Mouse (Mus musculus) embryonic facial prominence, embryonic 11.5 days (tissue): Measurements from ENCODE around the gene Vinac1. TPM values are rescaled to one million over a fixed set of nuclear protein-coding genes. Genes with fewer than 3 reads are reported as not detected.
A peak's percentile ranks its signal among the peaks of the same experiment; 100 is the strongest.

Source experiments
- ATAC-seq: fragments of 200-750 bp; cut with Nextera tagmentation; replicated peaks from 2 replicates; pipeline ENCODE4 v1.8.0; 2017; ENCODE audit warnings: low read depth; ENCODE audit not compliant: insufficient number of reproducible peaks, low FRiP score, low TSS enrichment
- DNase-seq: peaks from one replicate; pipeline ENCODE4 v3.0.0-alpha.2; 2015; ENCODE audit warnings: low spot score
- H3K27ac ChIP-seq: fragments of 300-500 bp; sonication (generic); replicated peaks from 2 replicates; pipeline ENCODE4 v1.5.1; 2014; ENCODE audit warnings: mild to moderate bottlenecking, low read depth, low read length, control low read depth
- H3K27me3 ChIP-seq: fragments of 300-500 bp; sonication (generic); 2 replicates; pipeline ENCODE4 v1.6.1; 2014; ENCODE audit warnings: mild to moderate bottlenecking, low read length, moderate library complexity, mixed read lengths; ENCODE audit not compliant: control insufficient read depth, insufficient read depth
- H3K36me3 ChIP-seq: fragments of 300-500 bp; sonication (generic); replicated peaks from 2 replicates; pipeline ENCODE4 v1.6.1; 2014; ENCODE audit warnings: low read depth, mild to moderate bottlenecking, low read length, moderate library complexity, mixed read lengths; ENCODE audit not compliant: control insufficient read depth, insufficient read depth
- H3K4me1 ChIP-seq: fragments of 300-500 bp; sonication (generic); 2 replicates; pipeline ENCODE4 v1.6.1; 2014; ENCODE audit warnings: low read length, mixed read lengths; ENCODE audit not compliant: control insufficient read depth, insufficient read depth
- H3K4me2 ChIP-seq: fragments of 300-500 bp; sonication (generic); 2 replicates; pipeline ENCODE4 v1.6.1; 2014; ENCODE audit warnings: low read depth, mild to moderate bottlenecking, control low read depth, low read length, moderate library complexity
- H3K4me3 ChIP-seq: fragments of 300-500 bp; sonication (generic); 2 replicates; pipeline ENCODE4 v1.5.1; 2014; ENCODE audit warnings: low read depth, low read length, control low read depth
- H3K9ac ChIP-seq: fragments of 300-500 bp; sonication (generic); replicated peaks from 2 replicates; pipeline ENCODE4 v1.6.1; 2014; ENCODE audit warnings: mild to moderate bottlenecking, control low read depth, low read length
- H3K9me3 ChIP-seq: fragments of 300-500 bp; sonication (generic); replicated peaks from 2 replicates; pipeline ENCODE4 v1.6.1; 2016; ENCODE audit warnings: mild to moderate bottlenecking, low read length, inconsistent platforms, mixed read lengths; ENCODE audit not compliant: control insufficient read depth
- WGBS: fragments of 180-500 bp; shearing (Covaris S2); extraction: QIAGEN DNeasy Blood & Tissue Kit; methylation state at CpG from one replicate; pipeline ENCODE4 v1.1.7; 2014; 5-methylcytosine and 5-hydroxymethylcytosine counted together
- polyA plus RNA-seq: library from polyadenylated mRNA; unstranded; fragments of >200 nt; fragmentation: Nextera tagmentation; extraction: Ambion mirVana; gene quantifications from 2 replicates; pipeline ENCODE4 v1.2.1, GENCODE M21; 2014

Gene Vinac1
- 0.20 TPM in 1 of 2 replicates, not detected in the other for polyA plus RNA-seq

DNA sequence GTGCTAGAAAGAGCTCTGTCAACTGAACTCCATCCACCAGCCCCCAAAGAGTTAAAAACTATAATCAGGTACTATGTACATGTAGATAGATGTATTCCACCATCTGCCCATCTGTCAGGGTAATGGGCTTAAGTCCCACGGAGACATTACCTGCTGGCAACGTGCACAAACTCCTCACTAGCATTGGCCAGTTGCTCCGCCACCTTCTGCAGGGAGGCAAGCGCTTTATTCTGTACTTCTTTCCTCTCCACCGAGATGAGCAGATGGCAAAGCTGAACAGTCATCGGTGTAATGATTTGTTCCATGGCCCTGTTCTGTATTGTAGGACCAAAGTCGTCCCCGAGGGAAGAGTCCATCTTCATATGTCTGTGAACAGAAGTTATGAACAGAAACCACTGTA lies at the start of gene Vinac1:
TSS of gene Vinac1 (minus strand) at position 362 of the 400 bp plus-strand sequence.
- DNase-seq (no peak), ATAC-seq (no peak)
- no peaks in the 10 kb centered on the region for H3K9me3 ChIP-seq
- 78% methylated on average over 8 of the region's 8 CpGs for whole genome bisulfite sequencing
- no peaks in the 10 kb centered on the region for H3K27me3 ChIP-seq
- H3K36me3 ChIP-seq: no peaks in the 10 kb centered on the region
- H3K4me3 ChIP-seq: no peak within 1 kb of the TSS
- no peaks in the 10 kb centered on the region for H3K4me1 ChIP-seq
- H3K9ac ChIP-seq: no peak within 1 kb of the TSS
- H3K27ac ChIP-seq: no peak within 1 kb of the TSS
- H3K4me2 ChIP-seq: no peak within 1 kb of the TSS

DNA sequence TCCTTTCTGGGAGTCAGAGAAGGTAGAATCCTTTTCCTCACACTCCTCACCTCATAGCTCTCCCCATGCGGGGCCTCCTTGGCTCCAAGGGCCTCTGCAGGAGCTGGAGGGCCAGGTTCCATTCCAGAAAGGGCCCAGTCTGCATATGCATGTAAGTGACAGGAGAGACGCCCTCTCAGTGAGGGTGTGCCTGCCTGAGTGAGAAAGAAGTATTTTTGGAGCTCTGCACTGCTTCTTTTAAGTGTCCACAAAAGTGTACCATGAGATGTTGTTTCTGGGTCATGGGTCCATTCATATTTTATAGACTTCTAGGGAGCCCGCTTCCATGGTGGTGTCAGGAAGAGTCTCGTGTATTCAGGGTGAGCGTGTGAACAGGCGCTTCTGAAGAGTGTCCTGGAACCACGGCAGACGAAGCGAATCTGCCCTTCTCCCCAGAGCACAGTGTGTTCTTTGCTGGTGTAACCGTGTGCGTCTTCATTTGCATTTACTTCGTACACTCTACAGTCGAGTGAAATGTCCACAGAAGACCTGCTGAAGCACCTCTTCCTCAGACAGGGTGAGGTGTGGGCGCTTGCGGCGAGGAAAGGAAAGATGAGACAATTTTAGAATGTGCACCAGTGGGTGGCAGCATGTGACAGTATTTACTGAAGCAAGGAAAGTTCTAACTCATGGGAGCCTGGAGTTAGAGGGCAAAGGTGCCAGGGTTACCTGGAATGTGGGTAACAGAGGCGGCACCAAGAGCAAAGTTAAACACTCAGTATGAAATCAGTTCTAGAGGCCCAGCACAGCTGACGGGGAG lies 46.2 kb upstream of the Vinac1 start:
- ATAC-seq (no peak), DNase-seq (no peak)
- H3K4me1 ChIP-seq: no peaks in the 10 kb centered on the region
- no peak overlapping the region for H3K4me3 ChIP-seq
- WGBS: 89% methylated on average over 18 of the region's 18 CpGs
- H3K4me2 ChIP-seq: no peak overlapping the region
- no peak overlapping the region for H3K9ac ChIP-seq
- H3K27me3 ChIP-seq: no peaks in the 10 kb centered on the region
- H3K9me3 ChIP-seq: no peaks in the 10 kb centered on the region
- peaks cover under 1% of the 10 kb centered on the region; the same call in 1 of the 2 replicates for H3K36me3 ChIP-seq
- no peak overlapping the region for H3K27ac ChIP-seq

DNA sequence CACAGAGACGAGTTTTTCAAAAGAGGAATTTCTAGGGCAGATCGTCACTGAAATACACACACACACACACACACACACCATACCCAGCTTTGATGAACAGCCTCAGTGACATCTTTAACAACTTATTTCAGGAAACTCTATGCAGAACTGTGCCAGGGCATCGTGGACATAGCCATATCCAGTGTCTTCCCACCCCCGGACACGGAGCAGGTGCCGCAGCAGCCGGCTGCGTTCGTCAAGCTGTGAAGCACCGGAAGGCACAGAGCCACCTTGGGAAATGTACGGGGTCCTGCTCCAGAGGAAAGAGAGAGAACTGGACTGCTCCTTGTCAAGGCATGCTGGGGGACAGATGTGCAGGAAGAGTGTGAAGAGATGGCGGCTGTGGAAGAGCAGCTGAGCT lies 44.8 kb upstream of the Vinac1 start:
- Histone ChIP-seq H3K4me1 (no peaks in the 10 kb centered on the region), H3K36me3 (peaks cover 3% of the 10 kb centered on the region), H3K9ac (no peak overlapping the region), H3K9me3 (no peaks in the 10 kb centered on the region), H3K4me2 (no peak overlapping the region), H3K4me3 (no peak overlapping the region), H3K27ac (no peak overlapping the region), H3K27me3 (no peaks in the 10 kb centered on the region)
- WGBS: 96% methylated on average over 12 of the region's 12 CpGs
- DNase-seq (no peak), ATAC-seq (no peak)

DNA sequence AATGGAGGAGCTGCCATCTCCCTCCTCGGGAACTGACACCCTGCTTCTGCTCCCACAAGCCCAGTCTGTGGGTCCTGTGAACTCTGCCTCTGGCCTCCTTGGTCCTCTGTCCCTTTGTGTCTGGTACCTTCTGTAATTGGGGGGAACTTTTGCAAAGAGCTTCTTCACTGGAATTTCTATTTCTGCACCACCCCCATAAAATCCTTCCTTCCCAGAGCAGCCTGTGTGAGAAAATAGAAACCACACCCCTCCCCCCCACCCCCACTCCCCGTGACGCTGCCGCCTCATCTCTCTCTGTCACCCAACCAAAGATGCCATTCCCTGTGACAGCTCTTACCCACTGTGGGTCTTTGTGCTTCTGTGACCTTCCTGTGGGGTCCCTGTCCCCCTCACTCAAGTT lies 42.4 kb upstream of the Vinac1 start:
- Histone ChIP-seq H3K9me3 (no peaks in the 10 kb centered on the region), H3K36me3 (peaks cover 3% of the 10 kb centered on the region), H3K4me1 (no peaks in the 10 kb centered on the region), H3K27ac (no peak overlapping the region), H3K4me2 (no peak overlapping the region), H3K27me3 (no peaks in the 10 kb centered on the region), H3K9ac (no peak overlapping the region), H3K4me3 (no peak overlapping the region)
- no peak for ATAC-seq
- 73% methylated on average over 4 of the region's 4 CpGs for WGBS
- no peak for DNase-seq

DNA sequence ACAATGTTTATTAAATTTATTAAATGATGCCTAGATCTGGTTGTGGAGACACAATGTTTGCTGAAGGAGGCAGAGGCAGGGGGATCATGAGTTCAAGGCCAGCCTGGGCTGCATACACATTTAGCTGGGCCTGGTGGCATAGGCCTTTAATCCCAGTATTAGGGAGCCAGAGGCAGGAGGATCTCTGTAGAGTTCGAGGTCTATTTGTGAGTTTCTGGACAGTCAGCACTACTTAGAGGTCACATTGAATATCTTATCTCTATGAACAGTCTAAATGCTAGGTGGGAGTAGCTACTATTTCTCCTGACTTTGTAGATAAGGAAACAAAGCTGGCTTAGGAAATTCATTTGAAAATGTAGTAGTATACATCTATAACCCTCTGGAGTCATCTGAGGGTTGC lies 39.5 kb upstream of the Vinac1 start:
- no peaks in the 10 kb centered on the region for H3K4me1 ChIP-seq
- H3K9me3 ChIP-seq: no peaks in the 10 kb centered on the region
- no peak overlapping the region for H3K27ac ChIP-seq
- H3K9ac ChIP-seq: no peak overlapping the region
- ATAC-seq (no peak), DNase-seq (no peak)
- 93% methylated on average over 1 of the region's 1 CpGs for WGBS
- H3K36me3 ChIP-seq: peaks cover 3% of the 10 kb centered on the region
- H3K27me3 ChIP-seq: no peaks in the 10 kb centered on the region
- no peak overlapping the region for H3K4me2 ChIP-seq
- H3K4me3 ChIP-seq: no peak overlapping the region

DNA sequence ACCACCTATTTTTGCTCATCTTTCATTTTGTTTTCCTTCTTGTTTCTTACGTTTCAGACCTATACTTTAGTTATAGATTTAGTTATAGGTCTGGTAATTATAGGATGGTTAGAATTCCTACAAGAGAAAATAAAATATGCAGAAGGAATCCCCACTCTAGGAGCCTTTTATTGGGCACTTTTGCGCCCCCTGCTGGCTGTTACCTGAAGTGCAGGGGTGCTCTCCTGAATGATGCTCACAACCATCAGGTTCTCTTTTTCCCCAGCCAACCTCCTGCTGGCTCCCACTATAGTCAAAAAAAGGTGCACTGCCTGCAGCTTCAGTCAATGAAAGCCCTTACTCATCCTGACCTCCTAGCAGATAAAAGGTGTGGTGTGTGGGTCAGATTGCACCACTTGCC lies 37.0 kb upstream of the Vinac1 start:
- no peaks in the 10 kb centered on the region for H3K4me1 ChIP-seq

DNA sequence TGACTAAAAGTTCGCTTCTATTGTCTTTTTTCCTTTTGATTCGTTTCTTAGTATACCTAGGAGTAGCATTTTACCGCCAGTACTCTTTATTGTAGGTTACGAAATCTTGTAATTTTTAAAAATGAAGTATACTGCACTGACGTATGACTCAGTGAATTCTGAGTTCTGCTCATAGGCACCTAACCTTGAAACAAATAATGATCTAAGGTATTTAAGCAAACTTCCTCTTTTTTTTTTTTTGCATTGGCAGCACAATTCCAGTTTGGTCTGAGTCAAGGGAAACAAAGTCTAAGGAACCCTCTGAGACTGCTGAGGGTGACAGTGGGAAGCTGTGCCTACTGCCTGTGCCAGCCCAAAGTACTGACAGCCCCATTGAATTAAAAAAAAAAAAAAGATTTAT lies 35.5 kb upstream of the Vinac1 start:
- no peaks in the 10 kb centered on the region for H3K4me1 ChIP-seq
- no peak overlapping the region for H3K9ac ChIP-seq
- no peak overlapping the region for H3K27ac ChIP-seq
- WGBS: 94% methylated on average over 5 of the region's 5 CpGs
- H3K9me3 ChIP-seq: no peaks in the 10 kb centered on the region
- DNase-seq (no peak), ATAC-seq (no peak)
- H3K27me3 ChIP-seq: no peaks in the 10 kb centered on the region
- no peak overlapping the region for H3K4me2 ChIP-seq
- no peaks in the 10 kb centered on the region; the same call in 1 of the 2 replicates for H3K36me3 ChIP-seq
- no peak overlapping the region for H3K4me3 ChIP-seq

More for the DNA sequence above, 37.0 kb upstream of the Vinac1 start:
- Histone ChIP-seq H3K27me3 (no peaks in the 10 kb centered on the region), H3K9me3 (no peaks in the 10 kb centered on the region), H3K27ac (no peak overlapping the region), H3K4me3 (no peak overlapping the region), H3K4me2 (no peak overlapping the region), H3K36me3 (peaks cover 3% of the 10 kb centered on the region), H3K9ac (no peak overlapping the region)
- ATAC-seq (no peak), DNase-seq (peak; percentile 79)
- WGBS: 46% methylated on average over 2 of the region's 2 CpGs

DNA sequence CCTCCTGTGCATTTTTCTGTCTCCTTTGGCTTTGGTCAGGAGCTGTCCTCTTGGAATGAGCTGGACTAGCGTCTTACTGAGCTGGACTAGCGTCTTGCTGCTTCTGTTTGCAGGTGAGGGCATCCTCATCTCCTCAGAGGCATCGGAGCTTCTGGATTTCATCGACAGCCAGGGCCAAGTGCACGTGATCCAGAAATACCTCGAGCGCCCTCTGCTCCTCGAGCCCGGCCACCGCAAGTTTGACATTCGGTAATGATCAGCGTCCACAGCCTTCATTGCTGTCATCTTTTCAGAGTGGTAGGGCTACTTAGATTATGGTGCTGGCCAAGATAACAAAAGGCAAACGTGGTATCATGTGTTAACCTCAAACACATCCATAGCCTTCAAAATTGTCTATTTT lies 33.1 kb upstream of the Vinac1 start:
- Histone ChIP-seq H3K4me3 (no peak overlapping the region), H3K4me1 (no peaks in the 10 kb centered on the region), H3K9me3 (no peaks in the 10 kb centered on the region), H3K27ac (no peak overlapping the region), H3K9ac (no peak overlapping the region), H3K4me2 (no peak overlapping the region), H3K36me3 (no peaks in the 10 kb centered on the region), H3K27me3 (no peaks in the 10 kb centered on the region)
- DNase-seq (no peak), ATAC-seq (no peak)
- 69% methylated on average over 13 of the region's 13 CpGs for WGBS
